Mouse (Mus musculus): ENCODE measurements around the gene Sqor.

The Sqor gene

DNA sequence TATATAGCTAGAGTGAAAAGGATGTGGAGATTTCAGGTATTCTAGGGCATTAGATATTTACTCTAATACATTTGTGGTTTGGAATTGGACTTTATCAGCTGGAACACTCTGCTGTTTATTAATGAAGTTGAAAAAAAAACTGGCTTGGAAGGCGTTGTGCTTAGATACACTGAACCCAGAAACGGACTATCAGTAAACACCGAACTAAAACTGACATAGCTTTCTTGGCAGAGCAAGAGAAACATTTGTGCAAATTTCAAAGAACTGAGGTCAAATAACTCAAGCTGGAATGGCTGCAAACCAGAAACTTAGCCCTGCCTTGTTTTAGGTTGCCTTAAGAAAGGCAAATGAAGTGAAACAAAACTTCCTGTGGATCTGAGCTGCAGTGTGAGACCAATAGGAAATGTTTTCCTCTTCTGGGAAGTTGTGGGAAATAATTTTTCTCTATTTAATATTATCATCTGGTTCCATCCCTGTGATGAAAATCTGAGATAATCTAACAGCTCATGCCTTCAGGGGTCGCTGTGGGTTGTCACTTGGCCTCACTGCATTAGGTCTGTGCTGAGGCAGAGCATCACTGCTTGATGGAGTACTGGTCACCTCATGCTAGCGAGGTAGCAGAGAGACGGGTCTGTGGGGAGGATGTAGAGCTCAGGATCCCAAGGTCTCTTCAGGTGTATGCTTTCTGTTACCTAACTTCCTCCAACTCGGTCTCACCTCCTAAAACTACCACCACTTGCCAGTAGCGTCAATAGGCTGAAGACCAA lies 16.7 kb downstream of the Sqor start:
- no peak for DNase-seq (ENCODE audit: extremely low read depth, insufficient read length, low spot score)

DNA sequence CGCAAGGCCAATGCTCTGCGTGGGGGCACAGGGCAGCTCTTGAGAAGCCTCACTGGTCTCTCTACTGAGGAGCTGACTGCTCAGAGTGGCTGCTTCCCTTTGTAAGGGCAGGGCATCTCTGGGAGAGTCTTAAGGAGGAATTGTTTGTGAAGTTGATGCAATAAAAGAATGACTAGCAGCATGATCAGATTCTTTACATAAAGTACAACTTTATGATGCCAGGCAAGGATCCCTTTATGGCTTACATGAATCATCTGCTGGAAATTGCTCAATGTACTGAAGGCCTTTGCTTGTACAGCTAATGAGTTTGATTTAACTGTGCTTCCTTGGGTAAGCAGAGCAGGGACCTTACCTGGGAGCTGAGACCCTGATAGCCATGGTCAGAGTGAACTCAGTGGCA lies 18.7 kb downstream of the Sqor start:
- no peak for DNase-seq (ENCODE audit: extremely low read depth, insufficient read length, low spot score)

DNA sequence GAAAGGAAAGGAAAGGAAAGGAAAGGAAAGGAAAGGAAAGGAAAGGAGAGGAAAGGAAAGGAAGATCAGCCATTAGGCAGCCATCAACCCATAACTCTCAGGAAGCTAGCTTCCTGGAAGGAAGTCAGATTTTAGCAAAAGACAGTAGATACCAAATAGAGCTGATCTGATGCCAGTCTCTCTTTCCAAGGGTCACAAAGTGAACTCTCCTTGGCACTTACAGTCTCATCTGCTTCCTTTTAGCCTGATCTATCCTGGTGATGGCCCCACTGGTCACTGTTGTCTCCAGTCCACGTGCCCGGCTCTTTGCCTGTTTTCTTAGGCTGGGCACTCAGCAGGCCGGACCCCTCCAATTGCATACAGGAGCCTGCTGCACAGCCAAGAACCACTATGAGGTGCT lies 19.7 kb downstream of the Sqor start:
- DNase-seq (ENCODE audit: extremely low read depth, insufficient read length, low spot score) = no peak

DNA sequence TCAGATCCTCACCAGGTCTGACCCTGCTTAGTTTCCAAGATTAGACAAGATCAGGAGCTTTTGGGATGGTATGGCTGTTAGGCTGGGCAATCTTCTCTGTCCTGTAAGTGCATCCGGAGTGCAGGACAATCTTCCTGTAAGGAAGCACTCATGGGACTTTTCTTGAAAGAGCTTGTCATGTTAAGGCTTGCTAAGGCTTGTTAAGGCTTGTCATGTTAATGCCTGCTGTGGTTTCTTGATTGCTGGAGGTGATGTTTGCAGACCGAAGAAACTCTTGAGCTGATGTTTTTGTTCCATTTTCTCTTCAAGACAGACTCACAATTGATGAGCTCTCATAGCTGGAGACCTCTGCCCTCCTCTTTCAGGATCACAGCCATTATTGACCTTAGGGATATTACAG lies 21.1 kb downstream of the Sqor start:
- DNase-seq (ENCODE audit: extremely low read depth, insufficient read length, low spot score) = no peak

DNA sequence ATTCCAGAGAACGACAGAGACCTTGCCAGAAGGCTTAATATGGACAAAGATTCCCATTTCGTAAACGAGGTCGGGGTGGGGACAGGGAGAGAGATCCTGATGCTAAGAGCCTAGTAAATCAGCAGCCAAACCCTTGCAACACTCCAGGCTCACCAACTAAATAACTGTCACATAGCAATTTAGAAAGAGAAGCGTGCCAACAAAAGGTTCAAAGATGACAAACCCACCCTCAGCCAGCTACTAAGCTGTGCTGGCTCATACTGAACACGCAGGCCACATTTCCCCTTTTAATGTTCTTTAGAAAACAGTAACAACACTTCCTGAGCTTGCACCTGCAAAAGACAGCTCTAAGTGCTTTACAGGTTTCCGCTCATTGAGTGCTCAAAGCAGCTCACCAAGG lies 24.3 kb downstream of the Sqor start:
- DNase-seq (ENCODE audit: extremely low read depth, insufficient read length, low spot score) = no peak

DNA sequence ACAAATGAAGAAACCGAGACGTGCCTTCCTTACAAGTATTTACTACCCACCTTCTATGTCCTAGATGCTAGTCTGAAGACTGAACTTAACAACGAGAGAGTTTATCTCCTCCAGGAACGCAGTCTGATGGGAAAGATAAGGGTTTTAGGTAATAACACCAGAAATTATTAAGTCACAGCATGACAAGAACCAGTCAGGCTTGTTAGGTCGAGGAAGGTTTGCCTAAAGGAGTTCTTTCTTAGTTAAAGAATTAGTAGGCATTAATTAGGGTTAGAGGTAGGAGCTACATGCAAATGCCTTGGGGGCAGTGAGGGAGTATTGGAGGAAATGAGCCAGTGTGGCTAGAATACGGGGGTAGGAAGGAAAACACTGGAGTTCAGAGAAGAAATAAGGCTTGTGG lies 24.7 kb downstream of the Sqor start:
- no peak for DNase-seq (ENCODE audit: extremely low read depth, insufficient read length, low spot score)

DNA sequence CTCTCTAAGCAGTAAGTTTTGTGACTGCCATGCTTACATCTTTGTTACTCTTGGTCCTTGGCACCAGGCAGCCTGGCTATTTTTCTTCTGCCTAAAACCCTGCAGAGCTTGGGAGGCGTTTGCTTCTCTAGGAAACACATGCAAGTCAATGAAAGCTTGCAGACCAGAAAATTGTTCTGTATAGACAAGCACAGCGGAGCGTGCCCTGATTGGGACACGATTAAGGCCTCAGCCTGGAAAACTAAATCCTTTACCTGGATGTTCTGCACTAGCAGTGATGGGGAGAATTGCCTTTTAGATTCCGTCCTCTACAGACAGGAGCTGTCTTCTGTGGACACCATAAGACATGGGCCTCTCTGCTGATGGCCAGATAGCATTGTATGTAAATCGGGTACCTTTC lies 39.4 kb downstream of the Sqor start:
- DNase-seq (ENCODE audit: extremely low read depth, insufficient read length, low spot score) = no peak

DNA sequence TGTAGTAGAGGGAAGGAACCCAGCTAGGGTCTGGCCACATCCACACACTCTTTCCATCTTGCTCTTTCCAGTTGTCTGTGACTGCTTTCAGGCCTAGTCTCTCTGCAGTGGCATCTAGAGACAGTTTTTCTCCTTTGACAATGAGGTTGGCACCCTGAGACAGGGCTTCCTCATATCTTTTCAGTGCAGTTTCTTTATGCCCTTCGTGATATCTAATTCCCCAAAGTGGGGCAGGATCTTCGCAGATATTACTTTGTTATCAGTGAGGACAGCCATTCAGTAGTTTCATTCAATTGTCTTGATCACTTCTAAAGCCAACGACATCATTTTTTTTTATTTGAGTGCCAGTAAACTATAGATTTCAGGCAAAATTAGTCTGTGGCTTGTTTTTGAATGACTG lies 41.0 kb downstream of the Sqor start:
- DNase-seq (ENCODE audit: extremely low read depth, insufficient read length, low spot score) = no peak

DNA sequence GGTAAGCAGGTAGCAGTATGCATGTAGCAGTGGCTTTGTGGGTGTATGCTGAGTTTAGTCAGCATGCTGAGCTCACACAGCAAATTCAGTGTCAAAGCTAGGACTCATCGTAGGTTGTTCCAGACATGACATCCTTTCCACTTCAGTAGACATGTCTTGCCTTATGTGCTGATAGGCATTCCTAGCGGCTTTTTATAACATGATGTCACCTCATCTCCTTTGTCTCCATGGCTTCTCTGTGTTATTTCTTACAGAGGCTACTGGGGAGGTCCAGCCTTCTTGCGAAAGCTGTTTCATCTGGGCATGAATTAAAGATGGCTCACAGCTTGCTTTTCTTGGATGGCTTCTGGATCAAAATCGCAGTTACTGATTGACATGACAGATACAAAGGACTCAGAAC lies 44.0 kb downstream of the Sqor start:
- DNase-seq (ENCODE audit: extremely low read depth, insufficient read length, low spot score) = no peak

DNA sequence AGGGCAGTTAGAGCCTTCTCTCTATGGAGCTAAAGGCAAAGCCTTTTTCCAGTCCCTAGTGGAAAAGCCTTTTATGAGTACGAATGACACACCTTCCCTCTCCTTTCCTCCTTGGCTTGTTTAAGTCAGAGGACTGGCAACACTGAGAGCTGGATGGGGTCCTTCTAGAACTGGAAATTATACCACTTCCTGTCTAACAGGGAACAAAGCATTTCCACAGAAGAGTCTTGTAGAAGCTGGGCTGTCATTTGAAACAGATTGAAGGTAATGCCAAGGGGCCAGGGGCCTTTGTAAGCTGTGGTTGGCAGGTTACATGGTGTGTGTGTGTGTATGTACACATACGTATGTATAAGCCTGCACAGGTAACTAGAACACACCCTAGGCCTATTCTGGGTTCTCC lies 51.9 kb downstream of the Sqor start:
- no peak for DNase-seq (ENCODE audit: extremely low read depth, insufficient read length, low spot score)

DNA sequence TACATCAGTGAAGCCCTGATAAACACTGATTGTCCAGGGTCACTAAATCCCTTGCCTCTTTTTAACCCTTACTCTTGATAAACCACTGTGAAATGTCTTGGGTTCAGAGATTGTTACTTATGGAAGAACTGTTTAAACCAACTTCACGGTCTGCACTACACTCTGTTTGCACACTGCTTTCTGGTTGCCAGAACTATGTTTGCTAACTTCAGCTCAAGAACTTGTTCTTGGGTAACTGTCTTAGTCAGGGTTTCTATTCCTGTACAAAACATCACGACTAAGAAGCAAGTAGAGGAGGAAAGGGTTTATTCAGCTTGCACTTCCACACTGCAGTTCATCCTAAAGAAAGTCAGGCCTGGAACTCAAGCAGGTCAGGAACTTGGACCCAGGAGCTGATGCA lies 56.2 kb downstream of the Sqor start:
- no peak for DNase-seq (ENCODE audit: extremely low read depth, insufficient read length, low spot score)

DNA sequence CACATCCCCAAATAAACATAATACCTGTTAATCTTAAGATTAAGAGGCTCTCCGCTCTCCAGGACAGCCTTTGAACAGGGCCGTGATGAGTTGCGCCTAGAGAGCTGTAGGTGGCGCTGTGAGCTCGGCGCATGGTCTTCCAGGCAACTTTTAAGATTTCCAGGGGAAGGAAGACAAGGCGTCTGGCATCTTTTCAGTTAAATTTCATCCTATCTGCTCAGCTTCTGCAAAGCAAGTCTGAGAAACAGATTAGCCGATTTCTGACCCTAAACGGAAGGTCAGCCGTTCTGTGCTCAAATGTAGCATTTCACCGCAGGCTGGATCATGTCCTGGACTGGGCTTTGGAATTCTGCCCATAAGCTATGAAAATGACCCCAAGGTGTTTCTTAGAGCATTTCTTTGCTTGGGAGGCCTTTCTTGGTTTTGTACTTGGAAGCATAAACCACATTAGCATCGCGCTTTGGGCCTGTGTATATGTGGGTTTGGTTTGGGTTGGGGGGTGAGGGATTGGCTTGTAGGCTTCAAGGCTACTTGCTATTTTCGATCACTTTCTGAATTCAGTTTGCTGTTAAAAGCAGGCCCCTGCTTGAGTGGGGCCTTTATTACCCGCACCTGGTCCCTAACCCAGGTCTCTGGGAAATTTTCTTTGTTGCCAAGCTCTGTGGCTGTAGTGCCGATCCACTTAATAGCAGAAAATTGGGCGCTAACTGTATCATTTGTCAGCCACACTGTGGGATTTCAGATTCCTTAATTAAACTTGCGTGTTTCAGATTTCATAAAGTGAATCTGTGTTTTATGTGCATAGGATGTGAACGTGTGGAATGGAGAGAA lies 60.6 kb downstream of the Sqor start:
- no peak for DNase-seq (ENCODE audit: extremely low read depth, insufficient read length, low spot score)

DNA sequence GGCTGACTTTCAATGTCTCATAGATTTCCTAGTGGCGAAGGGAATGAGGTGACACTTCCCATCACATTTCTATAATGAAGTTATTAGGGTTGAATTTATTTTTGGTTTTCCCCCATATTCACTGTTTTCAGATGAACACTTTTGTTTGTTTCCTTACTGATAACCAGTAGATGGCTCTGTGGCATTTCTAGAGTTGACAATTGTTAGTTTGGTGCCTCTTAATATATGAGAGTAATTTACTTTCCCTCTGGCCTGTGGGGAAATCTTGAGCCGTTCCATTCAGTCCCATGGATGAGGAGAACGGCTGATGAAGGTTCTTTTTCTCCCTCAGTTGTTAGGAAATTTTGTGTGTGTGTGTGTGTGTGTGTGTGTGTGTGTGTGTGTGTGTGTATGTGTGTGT lies 61.3 kb downstream of the Sqor start:
- no peak for DNase-seq (ENCODE audit: extremely low read depth, insufficient read length, low spot score)

DNA sequence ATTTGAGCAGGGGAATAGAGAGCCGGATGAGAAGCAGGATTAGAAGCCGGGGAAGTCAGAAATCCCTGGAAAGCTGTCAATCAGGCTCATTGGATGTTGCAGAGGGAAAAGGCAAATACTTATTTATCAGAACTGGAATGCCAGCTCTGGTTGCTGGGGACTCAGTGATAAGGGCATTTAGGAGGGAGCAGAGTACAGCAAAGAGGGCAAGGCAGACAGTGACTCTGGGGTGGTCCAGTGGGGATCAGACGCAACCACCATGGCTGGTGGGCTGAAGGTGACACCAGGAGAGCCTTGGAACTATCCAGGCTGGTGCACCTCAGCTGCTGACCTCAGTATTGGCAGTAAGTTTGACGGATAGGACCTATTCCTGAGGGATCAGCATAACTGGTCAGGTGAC lies 89.6 kb downstream of the Sqor start:
- no peak for DNase-seq (ENCODE audit: extremely low read depth, insufficient read length, low spot score)

DNA sequence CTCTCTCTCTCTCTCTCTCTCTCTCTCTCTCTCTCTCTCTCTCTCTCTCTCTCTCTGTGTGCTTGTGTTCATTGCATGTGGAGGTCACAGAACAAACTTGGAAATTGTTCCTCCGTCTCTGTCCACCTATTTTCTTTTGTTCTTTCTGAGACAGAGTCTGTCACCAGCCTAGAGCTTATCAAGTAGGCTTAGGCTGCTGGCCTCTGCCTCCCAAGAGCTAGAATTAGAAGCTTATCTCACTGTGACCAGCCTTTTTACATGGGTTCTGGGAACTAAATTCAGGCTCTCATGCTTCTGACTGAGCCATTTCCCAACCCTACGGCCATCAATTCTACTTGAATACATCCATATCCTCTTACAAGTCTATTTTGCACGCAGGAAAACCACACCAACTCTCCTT lies 90.3 kb downstream of the Sqor start:
- no peak for DNase-seq (ENCODE audit: extremely low read depth, insufficient read length, low spot score)

All from 3134 (cell line).